Mouse (Mus musculus) cerebellum, postnatal 10 days (tissue): ENCODE measurements at regions not wholly inside any gene's neighbourhood (a gene's known extent, or its start where the extent isn't known, plus 50 kb on each side); places are given as distances from the start of the nearest gene placed in this dataset.

Source experiments
- DNase-seq, 2 experiments: peaks; one replicate each; pipeline ENCODE4 v3.0.0; 2021; ENCODE audit warnings: mixed read lengths in 2 of 2

DNA sequence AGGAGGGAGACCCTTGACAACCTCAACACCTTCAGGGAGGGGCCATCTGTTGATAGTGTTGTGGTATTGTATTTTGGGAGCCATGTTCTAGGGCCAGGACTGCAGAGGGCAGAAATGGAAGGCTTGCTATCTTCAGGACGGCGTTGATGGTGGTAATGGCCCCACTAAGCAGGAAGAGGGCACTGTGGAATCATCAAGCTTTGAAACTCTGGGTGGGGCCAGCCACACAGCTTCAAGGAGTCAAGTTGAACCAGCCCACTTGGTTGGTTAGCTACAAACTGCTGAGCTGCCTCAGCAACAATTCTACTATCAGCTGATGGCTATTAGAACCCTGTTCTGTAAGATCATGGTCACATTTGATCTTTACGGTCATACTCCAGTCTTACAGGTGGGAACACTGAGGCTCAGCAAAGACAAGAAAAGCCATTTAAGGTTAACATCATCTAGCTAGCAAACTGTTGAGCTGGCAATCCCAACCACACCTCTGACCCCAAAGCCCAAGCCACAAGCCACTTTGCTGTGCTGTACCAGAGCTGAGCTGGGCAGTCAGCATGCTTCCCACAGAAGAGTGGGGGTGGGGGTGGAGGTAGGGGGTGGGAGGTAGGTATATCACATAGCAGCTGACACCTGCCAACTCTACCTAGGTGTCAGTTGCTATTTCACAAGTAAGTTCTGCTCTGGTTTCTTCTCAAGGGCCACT, 203.9 kb downstream of the Uaca start:
- DNase-seq: peak; percentile 53 to 59

DNA sequence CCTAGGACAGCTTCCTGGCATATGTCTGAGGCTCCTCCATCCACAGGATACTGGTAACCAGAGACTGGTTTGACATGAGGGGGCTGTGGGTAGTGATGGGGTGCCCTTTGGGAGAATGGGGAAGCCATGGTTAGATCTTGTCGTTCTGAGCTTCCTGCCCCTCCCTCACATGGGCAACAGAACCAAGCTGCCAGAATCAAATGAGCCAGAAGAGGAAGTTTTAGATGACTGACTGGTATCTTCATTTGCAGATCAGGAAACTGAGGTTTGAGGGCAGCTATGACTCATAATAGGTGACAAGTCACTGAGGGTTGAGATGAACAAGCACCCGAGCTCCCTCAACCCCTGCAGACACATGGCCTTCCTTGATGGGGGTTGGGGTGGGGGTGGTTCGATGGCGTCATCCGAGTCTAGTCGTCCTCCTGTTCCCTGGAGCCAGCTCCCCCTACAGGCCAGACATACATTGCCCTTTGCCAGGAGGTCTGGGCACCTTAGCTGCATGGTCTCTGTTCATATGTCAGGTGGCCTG, 204.7 kb downstream of the Uaca start:
- peak; percentile 42 to 44 for DNase-seq

DNA sequence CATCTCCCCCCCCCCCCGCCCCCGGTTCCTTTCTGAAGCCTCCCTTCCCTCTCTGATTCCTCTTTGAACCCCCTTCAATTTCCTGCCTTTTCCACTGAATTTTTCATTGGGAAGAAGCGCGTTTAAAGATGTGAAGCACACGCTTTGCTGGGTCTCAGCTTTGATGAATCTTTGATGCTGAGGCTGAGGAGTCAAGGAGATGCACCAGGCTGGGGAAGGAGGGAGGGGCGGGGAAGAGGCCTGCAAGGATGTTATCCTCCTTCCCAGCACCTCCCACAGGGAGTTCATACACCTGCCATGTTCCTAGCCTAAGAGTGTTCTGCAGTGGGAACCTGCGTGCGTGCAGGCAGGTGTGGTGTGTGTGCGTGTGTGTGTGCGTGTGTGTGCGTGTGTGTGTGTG, 205.9 kb downstream of the Uaca start:
- DNase-seq: no peak

DNA sequence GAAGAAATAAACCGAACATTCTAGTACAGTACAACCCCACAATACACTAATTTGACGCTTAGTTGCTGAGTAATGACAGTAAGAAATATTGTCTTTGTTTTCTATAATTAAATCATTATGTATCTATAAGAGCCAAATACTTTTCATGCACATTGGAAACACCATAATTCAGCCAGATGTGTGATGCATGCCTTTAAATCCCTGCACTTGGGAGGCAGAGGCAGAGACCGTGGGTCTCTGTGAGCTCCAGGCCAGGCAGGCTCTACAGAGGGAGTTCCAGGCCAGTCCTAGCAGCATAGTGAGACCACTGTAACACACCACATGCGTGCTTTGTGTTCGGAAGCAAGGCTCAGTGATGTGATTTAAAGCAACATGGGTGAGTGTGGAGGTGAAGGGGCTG, 208.2 kb downstream of the Uaca start:
- no peak for DNase-seq

DNA sequence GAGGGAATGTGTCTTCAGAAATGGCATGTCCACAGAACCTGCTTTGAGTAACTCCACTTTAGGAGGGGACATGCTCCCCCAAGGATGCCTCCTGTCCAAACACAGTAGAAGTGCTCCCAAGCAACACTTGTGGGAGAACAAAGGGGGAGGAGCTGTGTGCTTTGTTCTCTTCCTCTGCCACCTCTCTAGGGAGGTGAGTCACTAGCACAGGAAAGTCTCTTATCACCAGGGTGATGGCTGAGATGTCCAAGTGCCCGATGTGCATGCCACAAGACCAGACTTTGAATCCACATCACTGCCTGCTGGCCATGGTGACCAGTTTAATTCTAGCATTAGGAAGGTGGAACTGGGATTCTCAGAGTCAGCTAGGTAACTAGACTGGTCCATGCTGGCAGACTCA, 214.1 kb downstream of the Uaca start:
- DNase-seq: no peak

DNA sequence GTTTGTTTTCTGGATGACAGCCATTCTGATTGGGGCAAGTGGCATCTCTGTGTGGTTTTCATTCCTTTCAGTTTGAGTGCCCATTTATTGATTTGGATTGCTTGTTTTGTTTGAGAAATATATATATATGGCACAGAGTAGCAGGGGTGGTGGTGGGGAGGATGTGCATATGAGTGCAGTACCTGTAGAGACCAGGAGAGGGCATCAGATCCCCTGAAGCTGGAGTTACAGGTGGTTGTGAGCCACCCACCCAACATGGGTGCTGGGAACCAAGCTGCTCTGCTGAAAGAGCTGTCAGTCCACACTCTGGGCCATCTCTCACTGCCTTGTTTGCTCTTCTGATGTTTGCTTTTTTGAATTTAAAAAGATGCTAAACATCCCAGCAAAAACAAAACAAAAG, 216.7 kb downstream of the Uaca start:
- no peak for DNase-seq

DNA sequence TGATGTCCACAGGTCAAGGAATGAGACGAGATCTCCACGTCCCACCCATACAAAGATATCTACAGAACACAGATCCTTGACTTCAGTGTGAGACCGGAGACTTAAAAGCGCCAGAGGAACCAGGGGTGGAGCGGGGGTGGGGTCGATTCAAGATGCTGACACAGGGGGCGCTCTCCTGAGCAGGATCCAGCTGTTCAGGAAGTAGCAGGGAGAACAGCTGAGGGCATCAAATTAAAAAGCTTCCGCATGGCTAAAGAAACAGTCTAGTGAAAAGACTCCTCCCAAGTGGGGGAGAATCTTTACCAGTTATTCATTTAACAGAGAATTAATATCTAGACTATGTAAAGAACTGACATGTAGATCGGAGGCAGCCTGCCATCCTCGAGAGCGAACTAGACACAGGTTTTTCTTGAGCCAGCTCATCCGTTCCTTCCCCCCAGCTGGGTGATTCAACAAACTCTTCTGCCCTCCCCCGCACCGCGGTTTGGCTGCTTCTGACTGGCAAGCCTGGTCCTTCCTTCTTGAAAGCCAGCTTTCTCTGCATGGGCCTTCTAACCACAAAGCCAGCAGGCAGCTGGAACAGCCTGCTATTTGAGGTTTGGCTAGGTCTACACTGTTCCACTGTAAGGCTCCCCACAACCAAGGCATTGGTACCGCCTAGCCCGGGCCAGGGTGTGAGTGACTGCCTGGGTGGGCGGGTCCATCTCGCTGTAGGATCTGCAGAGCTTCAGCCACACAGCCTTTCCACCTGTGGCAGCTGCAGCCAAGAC, 218.6 kb downstream of the Uaca start:
- DNase-seq: peak; percentile 70 to 81

DNA sequence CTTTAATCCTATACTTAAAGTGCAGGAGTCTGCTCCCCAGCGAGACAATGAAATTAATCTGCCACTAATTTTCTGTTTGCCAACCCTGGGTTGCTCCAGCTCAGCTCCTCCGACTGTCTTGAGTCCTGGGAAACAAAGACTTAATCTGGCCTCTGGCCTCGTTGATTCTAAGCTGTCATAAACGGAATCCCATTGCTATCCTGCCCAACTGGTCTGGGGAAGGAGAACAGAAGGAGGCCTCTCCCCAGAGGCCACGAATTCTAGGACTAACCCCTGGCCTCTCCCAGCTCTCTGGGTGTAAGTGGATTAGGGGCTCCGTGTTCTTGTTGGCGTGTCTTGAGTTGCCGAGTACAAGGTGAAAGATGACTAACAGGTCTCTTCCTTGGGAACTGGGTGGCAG, 219.8 kb downstream of the Uaca start:
- DNase-seq: no peak

DNA sequence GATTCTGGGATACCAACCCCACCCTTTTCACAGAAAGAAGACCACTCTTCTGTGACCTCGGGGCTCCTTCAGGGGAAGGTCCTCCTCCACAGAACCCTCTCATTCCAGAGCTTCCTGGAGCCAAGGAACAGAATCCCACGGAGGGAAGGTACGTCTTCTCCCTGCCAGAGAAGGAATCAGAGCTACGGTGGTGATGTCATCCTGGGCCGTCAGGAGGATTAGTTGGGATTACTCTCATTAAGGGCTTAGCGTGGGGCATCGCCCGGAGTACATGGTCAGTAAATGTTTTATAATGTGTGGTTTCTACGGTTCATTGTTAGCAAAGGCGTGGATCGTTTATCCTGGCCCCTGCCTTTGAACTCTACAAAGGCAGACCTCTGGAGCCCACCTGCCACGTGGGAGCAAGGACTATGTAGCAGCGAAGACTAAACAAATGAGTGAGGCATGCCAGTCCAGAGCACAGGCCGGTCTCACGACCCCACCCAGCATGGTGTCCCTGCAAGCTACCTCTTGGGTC, 221.1 kb downstream of the Uaca start:
- DNase-seq: no peak

DNA sequence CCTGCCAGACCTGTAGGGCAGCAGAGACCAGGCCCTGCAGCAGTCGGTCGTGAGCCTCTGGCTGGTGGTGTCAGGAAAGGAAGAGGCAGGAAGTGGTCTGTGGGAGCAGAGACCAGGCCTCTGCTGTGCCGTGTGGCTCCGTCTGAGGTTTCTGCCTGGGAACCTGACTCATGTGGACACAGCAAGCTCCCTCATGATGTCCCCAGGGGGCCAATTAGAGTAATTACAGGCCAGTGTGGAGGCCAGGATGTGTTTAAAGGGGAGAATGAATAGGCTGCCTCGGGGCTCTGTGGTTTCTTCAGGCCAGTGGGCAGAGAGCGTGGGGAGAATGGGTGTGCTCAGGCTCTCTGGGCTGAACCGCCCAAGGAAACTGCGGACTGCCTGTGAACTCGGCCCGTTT, 222.3 kb downstream of the Uaca start:
- no peak for DNase-seq

DNA sequence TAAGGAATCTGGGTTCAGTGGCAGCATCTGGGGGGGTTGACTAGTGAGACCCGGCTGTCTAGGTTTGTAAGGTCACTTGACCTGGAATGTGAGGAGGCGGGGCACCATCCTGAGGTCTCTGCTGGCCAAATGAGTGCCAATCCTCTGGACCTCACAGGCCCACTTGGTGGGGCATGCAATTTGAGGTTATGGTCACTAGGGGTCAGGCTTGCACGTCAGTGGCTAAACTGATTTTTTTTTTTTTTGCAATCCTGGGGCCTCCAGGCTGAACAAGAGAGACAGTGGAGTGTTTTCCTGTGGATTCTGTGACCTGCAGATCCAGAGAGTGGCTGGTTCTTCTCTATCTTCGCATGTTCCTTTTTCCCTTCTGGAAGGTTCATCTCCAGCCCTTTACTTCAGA, 225.6 kb downstream of the Uaca start:
- DNase-seq: peak; percentile 34 to 39

DNA sequence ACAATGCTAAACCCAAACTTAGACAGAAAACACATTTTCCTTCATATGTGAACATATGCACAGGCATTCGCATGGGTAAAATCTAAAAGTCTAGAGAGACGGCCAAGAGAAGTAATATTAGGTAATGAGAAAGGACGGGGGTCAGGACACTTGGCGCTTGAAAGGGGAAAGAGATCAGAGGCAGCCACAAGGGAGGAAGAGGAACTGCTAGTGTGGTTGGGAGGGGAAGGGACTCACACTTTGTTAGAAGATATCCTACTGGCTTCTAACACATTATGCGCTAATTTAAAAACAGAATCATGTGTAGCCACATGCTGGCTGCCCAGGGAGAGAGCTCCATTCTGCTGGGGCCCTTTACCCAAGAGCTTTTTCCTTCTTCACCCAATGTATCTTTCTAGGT, 227.5 kb downstream of the Uaca start:
- DNase-seq: no peak

DNA sequence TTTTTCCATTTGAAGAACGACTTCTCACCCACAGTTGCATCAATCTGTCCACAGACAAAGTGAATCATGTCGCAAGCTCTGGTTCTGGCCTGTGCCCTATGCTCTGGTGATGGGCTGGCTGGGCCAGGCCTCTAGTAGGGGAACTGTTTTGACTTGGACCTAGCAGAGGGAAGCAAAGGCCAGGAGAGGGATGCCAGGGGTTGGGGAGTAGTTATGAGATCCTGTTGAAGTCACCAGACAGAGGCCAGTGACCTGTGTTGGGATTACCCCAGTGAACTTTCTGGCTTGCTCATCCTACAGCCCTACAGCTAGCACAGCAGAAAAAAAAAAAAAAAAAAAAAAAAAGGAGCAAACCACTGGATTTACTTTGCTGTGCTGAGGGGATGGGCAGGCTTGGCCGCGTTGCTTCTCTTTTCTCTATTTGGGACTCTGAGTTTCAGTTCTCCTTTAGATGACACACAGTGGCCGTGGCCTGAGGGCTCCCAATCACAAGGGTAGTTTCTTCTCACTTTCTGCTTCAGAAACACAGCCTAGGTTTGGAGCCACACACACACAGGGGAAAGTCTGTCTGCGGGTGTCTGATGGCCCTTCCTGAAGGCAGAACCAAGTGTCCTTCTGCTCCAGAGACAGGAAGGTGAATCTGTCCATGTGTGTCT, 228.2 kb downstream of the Uaca start:
- DNase-seq: no peak

DNA sequence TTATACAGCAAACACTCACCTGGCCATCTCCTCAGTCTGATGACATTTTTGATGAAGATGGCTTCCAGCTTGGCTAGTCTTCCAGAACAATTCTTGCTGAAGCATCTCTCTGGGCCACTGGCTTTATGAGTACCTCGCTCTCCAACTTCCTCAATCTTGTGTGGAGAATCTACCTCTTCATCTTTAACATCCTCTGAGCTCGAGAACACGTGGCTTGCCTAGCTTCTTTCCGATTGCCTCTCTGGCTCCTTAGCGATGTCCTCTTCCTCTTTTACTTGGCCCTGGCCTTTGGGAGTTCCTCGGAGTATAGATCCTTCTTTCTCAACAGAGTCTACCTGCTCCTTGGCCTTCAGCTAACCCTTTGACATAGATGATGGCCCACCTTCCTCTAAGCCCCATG, 231.0 kb downstream of the Uaca start:
- no peak for DNase-seq

DNA sequence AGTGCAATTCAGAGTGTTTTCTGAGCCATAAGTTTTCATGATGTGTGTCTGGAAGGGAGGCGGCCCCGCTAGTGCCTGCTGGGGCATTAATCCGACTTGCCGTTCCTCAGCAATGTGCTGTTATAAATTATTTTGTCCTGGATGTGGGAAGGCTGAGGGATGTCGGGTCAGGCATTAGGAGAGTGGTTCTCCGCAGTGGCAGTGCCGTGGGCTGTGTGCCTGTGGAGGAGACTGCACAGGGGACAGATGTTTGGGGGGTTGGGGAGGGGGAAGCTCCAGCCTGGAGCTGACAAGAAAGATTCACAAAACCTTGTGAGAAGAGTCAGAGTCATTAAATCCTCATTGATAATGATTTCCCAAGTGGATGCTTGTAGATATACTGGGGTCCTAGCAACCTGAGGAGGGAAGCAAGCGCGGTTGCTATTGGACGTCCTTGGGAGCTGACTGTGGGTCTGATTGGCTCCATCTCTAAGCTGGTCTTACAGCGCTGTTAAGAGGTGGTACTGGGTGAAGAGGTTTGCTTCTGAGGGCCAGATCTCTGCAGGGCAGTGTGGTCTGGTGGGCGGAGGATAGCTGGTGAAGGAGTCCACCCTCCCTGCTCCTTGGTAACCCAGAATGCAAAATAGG, 234.5 kb downstream of the Uaca start:
- no peak for DNase-seq

DNA sequence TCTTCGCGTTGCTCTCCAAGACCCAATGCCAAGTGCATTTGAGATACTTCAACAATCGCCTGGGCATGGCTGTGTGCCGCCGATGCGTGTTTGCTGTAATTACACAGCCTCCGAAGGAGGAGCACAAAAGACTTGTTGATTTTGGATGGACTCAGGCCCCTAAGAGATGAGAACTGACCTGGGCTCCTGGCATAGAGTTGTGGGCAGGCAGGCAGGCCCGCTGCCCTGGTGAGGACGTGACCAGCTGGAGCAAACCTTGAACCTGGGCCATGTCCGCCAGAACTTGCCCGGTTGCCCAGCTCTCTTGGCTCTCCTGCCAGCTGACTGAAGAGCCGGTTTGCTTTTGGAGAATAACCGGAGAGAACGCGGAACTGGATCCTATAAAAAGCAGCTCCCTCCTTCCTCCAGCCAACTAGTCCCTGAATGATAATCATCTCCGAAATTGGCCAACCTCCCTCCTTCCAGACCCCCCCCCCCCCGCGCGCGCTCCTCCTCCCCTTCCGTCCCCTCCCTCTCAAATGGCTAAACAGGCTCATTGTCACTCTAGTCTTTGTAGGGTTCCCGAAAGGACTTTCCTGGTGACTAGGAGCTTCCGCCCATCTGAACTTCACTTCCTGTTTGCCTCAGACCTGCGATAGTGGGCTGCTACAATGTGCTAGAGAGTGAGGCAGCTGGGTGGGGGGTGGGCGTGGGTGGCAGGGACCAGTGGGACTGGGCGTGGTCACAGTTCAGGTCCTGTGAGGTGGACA, 237.5 kb downstream of the Uaca start:
- peak; percentile 90 to 94 for DNase-seq

DNA sequence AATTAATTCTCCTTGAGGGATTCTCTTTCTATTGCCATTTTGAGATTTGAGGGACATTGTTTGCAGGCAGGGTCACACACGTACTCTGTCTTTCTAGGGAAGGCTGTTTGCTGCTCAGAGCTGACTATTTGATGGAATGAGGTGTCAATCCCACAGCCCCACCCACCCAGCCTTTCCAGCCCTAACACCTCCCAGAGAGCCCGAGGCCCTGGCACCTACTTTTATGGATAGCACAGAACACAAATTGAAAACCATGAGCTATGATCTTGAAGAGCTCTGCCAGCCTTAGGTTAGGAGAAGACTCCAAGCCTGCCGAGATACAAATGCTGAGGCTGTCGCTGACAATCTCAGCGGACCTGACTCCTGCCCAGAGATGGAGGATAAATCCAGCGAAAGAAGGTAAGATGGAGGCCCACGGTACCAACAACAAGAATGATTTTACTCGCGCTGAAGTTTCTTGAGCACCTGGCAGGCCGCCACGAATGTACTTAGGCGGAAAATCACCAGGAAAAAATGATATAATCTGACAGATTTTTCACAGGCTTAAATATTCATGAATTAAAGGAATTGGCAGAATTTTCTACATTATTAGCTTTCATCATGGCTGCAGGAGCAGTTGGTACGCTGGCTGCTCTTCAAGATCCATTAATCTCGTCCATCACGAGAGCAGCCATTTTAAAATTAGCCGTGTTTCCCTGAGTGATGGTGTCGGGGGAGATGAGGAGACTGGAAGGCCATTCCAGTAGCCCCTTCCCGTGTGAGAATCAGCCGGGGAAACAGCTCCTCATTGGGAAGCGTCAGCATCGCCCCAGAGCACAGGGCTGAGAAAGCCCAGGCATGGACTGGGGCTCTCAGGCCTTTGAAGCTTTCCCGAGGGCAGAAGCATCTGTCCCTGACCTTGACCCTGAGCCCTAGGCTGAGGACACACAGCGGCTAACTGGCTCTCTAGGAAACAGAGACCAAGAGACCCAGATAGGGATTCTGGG, 238.4 kb downstream of the Uaca start:
- DNase-seq: peak; percentile 61 to 66

DNA sequence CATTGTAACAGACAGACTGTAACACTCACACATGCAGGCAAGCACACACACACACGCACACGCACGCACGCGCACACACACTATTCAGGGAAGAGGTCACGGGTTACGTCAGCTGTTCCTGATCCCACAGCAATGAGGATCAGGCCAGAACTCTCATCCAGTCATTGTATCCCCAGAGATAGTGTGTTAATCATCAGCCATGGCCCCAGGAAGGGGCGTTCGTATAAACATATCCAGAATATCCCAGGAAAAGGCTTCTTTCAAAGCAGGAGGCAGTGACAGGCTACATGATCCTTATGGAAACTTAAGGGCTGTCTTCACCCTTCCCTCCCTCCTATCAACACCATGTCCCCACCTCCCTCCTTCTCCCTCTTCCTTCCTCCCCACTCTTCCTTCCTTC, 239.3 kb downstream of the Uaca start:
- no peak for DNase-seq

DNA sequence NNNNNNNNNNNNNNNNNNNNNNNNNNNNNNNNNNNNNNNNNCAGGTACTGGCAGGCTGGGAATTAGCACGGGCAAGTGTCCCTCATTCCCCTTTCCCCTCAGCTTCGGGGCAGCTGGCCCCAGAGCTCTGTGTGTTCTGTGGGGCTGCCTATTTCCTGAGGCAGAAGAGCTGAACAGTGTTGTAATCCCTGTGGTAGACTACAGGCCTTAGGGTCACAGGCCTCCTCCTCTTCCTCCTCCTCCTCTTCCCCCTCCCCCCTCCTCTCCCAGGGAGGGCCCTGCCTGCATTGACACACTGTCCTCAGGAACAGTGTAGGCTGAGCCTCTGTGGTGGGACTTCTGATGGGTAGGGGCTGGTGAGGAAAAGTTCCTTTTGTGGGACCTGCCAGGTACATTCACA, 247.7 kb downstream of the Uaca start:
- DNase-seq: no peak

DNA sequence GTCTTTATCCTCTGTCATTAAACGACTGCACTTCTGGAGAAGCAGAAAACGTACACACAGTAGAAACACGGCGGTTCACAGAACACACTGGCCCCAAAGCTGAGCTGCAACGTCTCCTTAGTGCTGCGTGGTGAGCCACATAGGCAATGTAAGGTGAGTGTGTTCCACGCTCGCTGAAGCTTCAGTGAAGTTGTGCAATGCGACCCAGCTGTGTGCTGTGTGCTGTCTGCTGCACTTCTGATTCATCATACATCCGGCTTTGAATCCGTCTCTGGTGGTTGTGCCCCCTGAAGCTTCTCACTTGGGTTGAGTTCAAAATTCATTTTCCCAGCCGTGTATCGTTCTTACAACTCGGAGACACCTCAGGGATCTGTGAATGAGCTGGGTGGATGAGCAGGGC, 250.6 kb downstream of the Uaca start:
- DNase-seq: no peak

DNA sequence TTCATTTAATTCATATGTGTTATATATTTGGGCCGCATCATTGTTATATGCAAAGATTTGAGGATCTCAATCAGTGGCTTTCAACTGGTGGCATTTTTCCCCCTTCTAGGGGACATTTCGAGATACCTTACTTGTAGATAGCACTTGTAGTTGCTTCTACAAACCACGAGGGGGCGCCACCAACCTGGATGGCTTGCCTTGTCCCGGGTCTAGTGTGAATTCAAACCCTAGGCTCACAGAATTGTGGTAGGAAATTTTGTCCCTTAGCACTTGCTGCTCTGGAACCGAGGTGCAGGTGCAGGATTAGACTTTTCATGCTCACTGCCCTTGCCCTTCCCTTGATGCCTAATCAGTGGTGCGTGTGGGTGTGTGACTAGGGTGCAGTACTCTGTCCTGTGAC, 252.2 kb downstream of the Uaca start:
- DNase-seq: peak; percentile 92 to 93
